Mouse (Mus musculus) hindlimb bud, embryonic 11.5 days (tissue): ENCODE results near the gene Gm20517.
"Not testable (repeated sequence)": the region's sequence is repeated elsewhere in the genome, so short reads cannot be mapped to it uniquely, and the experiment has no call there.

Experiments used
- DNase-seq: peaks from one replicate; pipeline ENCODE4 v3.0.0-alpha.2; 2012; ENCODE audit warnings: low read depth, low spot score; ENCODE audit errors: extremely low spot score

The Gm20517 gene

DNA sequence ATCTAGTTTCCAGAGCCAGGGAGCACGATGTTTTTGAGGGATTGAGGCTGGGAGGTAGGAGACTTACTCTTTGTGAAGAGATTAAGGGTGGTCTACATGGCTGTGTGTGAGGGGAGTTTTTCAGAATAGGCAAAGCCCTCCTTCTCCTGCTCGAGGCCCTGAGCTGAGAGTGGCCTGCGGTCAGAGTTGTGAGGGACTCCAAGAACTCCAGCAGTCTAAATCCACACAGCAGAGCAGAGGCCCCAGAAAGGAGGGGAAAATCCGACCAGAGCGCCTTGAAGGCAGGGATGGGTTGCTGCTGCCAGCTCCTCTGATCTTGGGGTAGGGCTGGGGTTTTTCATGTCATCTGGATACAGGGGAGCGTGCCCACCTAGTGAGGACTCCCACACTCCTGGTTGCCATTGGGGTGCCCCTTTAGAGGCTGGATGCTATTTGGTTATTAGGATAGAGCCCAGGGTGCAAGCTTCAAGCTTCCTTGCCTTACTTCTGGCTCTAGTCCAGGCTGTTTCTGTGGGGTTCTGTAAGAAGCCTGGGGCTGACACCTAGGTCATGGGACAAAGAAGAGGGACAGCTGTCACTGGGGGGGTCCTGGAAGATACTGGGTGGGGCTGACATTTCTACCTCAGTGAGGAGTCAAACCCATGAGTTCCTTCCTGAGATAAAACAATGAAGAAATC, 15.1 kb upstream of the Gm20517 start:
- DNase-seq: no peak

DNA sequence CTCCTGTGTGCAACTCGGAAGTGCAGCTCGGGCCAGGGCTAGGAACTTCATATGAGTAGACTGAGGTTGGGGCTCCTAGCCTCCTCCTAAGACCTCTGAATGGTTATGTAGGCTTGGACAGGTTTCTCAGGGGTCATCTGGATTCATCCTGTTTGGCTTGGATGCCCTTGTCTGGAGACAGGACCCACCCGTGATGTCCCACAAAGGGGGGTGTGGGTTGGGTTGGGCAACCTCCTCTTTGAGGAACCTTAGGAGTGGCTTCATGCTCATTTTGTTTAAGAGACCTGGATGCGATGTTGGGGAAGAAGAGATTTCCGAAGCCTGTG, 14.6 kb upstream of the Gm20517 start:
- DNase-seq: no peak

DNA sequence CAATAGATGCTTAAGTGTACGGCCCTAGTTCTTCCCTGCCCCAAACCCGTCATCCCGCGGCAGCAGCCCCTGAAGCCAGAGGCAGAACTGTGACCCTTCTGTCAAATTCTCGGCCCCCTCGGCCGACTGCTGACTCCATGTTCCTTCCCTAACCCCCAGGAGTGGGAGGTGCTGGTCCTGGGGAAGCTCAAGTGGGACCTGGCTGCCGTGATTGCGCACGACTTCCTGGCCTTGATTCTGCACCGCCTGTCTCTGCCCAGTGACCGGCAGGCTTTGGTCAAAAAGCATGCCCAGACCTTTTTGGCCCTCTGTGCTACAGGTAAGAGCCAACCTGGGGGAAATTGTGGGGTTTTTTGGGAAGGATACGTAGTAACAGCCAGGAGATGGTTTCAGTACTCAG, 14.1 kb upstream of the Gm20517 start:
- DNase-seq: no peak

DNA sequence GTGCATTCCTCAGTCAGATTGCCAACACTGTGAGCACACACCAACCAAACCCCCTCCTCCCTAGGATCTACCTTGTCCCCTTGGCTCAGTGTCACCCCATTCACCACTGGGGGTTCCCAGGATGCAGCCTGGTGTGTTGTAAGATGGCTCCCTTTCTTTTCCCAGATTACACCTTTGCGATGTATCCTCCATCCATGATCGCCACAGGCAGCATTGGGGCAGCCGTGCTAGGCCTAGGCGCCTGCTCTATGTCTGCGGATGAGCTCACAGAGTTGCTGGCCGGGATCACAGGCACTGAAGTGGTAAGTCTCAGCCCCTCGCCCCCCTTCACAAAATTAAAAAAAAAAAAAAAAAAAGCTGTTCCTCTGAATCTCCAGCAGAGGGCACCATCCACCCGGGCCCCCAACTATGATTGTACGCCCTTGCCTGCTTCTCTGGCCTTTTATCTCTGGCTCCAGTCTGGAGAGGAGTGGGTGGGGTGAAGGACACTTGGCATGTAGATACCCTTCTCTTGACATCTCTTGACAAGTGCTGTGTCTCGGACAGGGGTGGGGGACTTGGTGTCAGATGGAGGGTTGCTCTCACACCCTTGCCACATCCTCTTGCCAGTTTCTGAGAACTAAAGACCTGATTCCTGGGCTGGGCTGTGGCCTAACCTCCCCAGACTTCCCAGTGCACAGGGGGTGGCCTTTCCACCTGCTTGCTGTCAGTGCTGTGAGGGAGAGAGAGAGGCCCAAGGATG, 13.4 kb upstream of the Gm20517 start:
- DNase-seq: no peak

DNA sequence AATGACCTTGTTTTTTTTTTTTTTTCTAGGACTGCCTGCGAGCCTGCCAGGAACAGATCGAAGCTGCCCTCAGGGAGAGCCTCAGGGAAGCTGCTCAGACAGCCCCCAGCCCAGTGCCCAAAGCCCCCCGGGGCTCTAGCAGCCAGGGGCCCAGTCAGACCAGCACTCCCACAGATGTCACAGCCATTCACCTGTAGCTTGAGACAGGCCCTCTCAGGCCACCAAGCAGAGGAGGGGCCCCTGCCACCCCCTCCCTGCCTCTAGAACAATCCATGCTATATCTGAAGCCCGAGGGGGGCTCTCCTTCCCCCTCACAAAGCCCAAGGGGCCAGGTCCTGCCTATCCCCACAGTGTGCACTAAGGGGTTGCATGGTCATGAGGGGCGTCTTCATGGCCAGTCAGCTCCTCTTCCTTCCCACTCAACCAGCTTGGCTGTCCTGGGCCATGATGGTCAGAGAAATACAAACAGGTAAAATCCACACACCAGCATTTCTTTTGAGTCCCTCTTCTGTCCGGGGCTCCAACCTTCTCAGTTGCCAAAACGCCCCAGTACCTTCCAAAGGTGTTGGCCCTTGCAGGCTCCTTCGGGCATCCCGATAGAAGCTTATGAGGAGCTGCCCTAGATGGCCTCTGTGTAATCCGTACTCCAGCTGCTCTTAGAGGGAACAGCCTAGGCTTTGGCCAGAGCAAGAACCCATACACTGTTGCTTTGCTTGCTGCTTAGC, 12.6 kb upstream of the Gm20517 start:
- DNase-seq: not testable (repeated sequence)

DNA sequence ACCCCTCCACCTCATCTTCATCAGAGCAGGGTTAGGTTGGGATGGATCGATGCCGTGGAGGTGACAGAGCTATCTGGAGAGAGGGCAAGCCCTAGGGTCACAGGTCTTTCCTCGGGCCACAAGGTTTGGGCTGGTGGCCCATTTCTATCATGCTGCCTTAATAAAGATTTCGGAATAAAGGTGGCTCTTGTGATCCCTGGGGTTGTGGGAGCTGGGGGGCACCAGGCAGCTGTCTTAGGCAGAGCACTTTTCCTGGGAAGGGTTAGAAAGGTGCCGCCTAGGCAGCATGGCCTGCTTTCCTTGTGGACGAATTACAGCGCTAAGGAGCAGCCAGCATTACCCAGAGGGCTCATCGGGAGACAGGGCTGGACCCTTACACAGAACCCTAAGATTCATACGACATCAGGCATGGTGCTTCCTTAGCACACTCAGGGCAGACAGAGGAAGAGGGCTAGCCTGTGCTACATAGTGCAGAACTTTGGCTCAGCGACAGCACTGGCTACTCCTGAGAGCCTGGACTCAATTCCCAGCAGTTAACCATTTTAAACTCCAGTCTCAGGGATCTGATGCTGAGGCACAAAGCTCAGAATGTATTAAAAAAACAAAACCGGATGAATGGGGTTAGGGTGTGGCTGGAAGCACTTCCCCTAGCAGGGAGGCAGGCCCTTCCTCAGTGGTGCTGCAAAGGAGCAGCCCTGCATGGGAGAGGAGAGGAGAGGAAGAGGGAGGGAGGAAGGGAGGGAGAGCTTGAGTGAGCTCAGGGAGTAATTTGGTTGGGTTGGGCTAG, 11.7 kb upstream of the Gm20517 start:
- DNase-seq: no peak

DNA sequence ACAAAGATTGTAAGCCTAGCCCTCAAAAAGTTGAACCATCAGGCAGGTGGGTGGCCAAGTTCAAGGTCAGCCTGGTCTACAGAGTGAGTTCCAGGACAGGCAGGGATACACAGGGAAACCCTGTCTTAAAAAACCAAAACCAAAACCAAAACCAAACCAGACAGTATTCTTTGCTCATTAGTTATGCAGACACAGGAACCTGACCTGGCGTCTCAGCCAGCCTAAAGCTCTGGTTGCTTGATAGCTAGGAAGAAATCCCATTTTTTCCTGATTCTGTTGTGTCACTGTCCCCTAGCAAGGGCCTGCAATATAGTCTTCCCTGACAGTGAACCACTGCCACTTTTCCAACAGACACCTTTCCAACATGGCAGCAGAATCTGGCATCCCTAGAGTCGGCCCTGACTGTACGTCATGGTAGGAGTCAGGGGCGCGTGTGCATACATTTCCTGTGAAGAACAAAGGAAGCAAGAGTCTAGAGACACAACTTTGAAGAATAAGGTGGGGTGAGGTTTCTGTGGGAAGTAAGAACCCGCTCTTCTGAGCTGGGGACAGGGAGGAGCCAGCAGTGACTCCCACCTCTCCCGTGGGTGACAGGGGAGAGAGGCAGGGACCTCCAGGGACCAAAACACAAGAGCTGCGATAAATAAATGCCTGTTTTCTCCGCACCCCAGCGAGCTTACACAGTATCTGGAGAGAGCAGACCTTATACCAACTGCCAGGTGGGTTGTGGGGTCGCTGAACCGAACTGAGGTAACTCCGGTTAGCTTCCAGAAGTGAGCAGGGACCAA, 10.6 kb upstream of the Gm20517 start:
- DNase-seq: no peak

DNA sequence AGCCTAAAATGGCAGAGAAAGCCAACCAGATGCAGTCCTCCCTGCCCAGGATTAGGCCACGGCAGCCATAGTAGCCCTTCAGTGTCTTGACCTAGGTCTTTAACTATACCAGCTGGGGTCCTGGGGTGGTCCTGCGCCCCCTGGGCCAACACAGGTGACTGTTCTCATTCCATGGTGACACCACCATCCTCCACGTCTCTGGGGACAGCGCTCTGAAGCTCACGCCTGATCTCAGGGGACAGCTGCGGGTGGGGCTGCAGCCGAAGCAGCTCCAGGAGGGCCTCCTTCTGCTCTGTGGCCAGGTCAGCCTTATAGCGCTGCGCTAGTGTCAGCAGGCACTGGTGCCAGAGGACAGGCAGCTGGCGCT, 10.0 kb upstream of the Gm20517 start:
- DNase-seq: no peak

DNA sequence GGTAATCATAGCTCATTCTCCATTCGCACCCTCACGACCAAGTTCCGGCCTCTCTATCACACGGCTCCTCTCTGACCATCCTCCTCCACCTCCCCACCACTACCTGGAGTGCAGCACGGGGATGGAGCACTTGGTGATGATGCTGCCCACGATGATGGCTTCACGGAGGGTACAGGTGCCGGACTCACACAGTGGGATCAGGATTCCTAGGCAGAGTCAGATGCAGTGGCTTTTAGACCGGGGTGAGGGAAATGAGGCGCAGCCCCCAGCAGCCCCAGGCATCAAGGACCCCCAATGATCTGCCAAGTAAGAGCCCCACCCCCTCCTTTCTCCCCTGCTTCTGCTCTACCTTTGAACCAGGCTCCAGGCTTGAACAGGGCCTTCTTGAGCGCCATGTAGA, 9.1 kb upstream of the Gm20517 start:
- DNase-seq: no peak

DNA sequence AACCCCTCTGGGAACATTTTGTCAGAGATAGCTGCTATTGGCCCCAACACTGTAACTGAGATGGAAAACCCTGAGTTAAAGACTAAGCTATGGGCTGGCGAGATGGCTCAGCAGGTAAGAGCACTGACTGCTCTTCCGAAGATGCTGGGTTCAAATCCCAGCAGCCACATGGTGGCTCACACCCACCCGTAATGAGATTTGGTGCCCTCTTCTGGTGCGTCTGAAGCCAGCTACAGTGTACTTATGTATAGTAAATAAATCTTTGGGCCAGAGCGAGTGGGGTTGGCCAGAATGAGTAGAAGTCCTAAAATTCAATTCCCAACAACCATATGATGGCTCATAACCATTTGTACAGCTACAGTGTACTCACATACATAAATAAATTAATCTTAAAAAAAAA, 5.2 kb upstream of the Gm20517 start:
- no peak for DNase-seq

DNA sequence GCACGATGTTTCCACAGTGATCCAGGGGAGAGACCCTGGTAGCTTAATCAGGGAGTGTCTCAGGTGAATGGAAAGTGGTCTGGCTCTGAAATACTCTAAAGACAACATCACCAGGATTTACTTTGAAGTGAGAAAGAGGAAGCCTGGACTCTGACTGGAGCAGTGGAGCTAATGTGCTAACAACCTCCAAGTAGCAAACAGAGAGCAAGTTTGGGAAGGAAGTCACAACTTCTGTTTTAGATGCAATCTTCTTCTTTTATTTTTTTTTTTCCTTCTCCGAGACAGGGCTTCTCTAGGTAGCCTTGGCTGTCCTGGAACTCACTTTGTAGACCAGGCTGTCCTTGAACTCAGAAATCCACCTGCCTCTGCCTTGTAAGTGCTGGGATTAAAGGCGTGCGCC, 2.2 kb upstream of the Gm20517 start:
- DNase-seq: no peak

DNA sequence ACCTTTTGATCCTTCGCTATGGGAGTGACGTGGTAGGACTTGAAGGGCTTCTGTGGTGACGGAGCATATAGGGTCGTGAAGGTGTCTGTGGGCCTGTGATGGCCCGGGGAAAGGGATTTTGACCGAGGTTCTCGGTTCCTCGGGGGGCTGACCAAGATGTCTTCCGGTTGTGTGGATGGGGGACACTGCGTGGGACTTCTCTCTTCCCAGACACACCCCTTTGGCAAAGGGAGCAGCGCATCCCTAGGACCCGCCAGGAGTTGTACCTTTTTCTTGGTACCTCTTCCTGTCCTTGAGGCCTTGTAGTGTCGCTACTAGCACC, 233 bp downstream of the Gm20517 start:
- DNase-seq: no peak

DNA sequence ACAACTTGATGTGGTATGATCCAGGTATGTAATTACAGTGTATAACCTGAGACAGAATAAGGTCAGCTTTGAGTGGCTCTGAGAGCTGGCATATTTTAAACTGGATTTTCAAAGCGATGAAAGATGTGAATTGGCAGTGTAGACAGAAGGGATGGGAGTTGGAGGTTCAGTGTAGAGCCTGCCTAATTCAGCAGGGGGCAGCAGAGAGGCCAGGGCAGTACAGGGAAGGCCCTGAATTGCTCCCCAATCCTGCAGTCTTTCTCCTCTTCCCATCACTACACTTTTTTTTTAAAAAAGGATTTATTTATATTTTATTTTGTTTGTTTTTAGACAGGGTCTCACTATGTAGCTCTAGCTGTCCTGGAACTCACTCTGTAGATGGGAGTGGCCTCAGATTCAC, 2.6 kb downstream of the Gm20517 start:
- no peak for DNase-seq

DNA sequence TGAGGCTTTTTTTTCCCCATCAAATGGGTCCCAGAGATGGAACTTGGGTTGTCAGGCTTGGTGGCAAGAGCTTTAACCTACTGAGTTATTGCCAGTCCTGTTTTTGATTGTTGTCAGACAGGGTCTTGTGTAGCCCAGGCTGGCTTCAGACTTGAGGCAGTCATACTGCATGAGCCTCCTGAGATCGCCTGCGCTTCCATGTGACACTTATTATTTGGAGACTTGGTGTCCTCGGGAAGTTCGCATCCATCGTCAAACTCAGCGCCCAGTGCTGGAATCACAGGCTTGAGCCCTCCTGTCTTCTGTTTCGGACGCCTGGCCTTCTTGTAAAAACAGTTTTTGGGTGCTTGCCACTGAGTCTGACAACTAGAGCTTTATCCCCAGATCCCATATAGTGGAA, 4.7 kb downstream of the Gm20517 start:
- DNase-seq: no peak

DNA sequence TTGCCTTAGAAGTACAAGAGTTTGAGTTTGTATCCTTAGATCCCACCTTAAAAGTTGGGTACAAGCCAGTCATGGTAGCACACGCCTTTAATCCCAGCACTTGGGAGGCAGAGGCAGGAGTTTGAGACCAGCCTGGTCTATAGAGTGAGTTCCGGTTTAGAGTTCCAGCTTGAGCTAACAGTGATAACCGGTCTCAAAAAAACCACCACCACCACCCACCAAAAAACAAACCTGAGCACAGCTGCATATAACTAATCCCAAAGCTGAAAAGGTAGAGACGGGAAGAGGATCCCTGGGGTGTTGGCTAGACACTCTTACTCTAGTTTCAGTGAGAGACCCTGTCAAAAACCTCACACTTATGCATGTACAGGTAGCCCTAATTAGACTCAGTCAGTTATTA, 5.3 kb downstream of the Gm20517 start:
- no peak for DNase-seq

DNA sequence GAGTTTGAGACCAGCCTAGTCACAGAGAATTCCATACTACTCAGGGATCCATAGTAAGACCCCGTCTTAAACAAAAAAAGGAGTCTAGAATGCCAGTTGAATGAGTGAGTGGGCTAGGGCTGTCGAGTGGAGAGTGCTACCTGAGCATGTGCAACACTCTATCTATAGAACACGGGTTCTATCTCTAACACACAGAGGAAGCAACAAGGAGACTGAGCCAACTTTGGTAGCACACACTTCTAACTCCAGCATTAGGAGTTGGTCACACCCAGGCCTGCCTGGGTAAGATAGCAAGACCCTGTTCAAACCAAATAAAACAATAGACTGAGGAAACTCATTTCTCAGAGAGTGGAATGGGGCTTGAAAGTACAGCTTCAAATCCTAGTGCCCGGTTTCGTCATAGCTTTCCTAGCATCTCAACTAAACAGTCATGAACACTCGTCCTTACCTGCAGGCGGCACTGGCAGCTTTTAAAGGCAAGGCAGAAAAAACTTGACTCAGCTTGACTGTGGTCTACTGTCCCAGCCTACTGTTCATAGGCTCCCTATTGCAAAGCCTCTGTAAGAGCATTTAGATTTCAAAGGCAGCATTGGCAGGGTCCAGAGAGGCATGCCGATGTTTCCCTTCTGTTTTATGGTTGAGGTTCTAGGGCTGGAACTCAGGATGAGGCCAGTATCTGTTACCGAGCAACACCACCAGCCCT, 6.4 kb downstream of the Gm20517 start:
- DNase-seq: no peak

DNA sequence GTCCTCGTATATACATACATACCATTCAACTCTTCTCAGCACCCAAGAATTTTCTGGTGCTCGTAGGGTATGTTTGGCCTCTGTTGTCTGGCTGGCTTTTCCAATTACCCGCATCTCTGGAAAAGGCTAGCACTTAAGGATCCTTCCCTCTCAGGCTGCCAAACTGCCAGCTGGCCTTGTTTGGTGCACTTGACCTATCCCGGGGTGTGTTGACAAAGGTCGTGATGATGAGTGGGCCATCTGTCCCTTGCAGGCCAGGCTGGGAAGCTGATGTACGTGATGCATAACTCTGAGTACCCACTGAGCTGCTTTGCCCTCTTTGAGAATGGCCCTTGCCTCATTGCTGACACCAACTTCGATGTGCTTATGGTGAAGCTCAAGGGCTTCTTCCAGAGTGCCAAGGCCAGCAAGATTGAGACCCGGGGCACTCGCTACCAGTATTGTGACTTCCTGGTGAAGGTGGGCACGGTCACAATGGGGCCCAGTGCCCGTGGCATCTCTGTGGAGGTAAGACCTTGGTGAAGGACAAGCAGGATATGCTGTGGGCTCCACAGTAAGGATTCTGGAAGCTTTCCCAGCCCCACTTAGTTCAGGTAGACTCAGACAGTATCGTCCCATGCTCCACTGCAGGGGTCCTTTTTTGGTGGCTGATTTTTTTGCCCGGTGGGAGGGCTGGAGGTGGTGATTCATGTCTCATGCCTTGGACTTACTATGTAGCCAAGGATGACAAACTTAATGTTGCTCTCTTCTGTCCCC, 7.3 kb downstream of the Gm20517 start:
- DNase-seq: no peak

DNA sequence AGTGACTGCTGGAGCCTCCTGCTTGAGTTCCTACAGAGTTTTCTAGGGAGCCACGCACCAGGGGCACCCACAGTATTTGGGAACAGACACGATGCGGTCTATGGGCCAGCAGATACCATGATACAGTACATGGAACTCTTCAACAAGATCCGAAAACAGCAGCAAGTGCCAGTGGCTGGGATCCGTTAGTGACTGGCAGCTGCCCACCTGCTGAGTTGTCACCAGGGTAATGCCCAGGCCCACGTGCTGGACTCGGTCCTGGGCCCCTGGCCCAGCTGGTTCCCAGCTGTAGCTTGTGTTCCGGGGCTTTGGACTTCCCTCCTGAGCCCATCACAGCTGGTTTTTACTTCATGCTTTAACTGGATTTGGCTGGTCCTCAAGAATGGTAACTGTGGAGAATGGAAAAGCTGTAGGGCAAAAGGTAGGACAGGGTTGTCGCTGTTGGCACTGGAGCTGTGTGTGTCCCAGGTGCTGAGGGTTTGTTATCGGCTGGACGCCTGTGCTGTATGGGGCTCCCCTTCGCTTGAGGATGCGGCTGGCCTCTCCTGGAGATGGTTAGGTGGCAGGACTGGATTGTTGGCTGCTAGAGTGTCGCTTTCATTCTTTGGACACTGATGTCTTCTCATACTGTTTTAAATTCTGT, 11.6 kb downstream of the Gm20517 start:
- DNase-seq: no peak

DNA sequence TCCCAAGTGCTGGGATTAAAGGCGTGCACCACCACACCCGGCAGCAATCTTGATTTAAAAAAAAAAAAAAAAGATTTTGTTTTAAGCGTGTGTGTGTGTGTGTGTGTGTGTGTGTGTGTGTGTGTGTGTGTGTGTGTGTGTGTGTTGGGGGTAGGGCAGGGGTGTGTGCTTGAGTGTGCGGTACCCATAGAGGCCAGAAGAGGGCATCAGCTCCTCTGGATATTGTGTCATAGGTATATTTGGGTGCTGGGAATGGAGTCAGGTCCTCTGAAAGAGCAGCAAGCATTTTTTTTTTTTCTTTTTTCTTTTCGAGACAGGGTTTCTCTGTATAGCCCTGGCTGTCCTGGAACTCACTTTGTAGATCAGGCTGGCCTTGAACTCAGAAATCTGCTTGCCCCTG, 13.2 kb downstream of the Gm20517 start:
- not testable (repeated sequence) for DNase-seq
